Mouse (Mus musculus) Patski (cell line): ENCODE measurements around the gene Usp20. TPM values are rescaled to one million over a fixed set of nuclear protein-coding genes. Genes with fewer than 3 reads are reported as not detected.
A peak's percentile ranks its signal among the peaks of the same experiment; 100 is the strongest.
"Not testable (repeated sequence)": the region's sequence is repeated elsewhere in the genome, so short reads cannot be mapped to it uniquely, and the experiment has no call there.

ENCODE experiments used
- ATAC-seq: fragments of 100-300 bp; one replicate; pipeline ENCODE4 v1.8.0; 2021
- CTCF ChIA-PET: fragments of 350-600 bp; sonication (Branson Sonifier 250); formaldehyde crosslinking; loops from one replicate; lab custom pipeline; 2022; ENCODE audit warnings: inconsistent platforms; lab: Charles Lee
- POLR2A ChIA-PET: fragments of 350-600 bp; sonication (Branson Sonifier 250); formaldehyde crosslinking; loops from one replicate; lab custom pipeline; 2022; ENCODE audit warnings: antibody characterized with exemption, inconsistent platforms; lab: Charles Lee
- DNase-seq: peaks from one replicate; pipeline ENCODE4 v3.0.0-alpha.2; 2011; ENCODE audit warnings: low read depth, low spot score
- H3K27me3 ChIP-seq: fragments of 371-371 bp; one replicate; pipeline ENCODE4 v1.5.1; 2021
- CTCF ChIP-seq: fragments of 100-300 bp; IDR thresholded peaks from one replicate; pipeline ENCODE4 v1.5.1; 2021
- in situ Hi-C: fragments of 300-500 bp; cut with MboI; formaldehyde crosslinking; loops from 3 replicates; pipeline ENCODE4 v1.11.1; 2018; ENCODE audit warnings: low pct_unique_long_range_greater_than_20kb, mixed read lengths
- polyA plus RNA-seq: library from polyadenylated mRNA; unstranded; gene quantifications from one replicate; pipeline ENCODE4 v1.2.3, GENCODE M21; 2021

Gene Usp20
- 61.0 TPM for polyA plus RNA-seq

- TF ChIP-seq CTCF: no peak
- no peaks in the 10 kb centered on the region for H3K27me3 ChIP-seq
- in situ Hi-C loops: no loop called here
- DNase-seq (peak; percentile 99), ATAC-seq (peak; percentile 92)
- ChIA-PET CTCF (no interaction called here), POLR2A (interaction anchor here (1.6 kb wide), 1 partner anchor 14 kb away, joined by 3 read pairs; no protein-coding TSS in a partner anchor)
Observed at GRCm38 (mm10) chr2:30981790-30982513, at the start of gene Usp20, which contains the start of gene BC005624. Usp20 (plus strand) TSS chr2:30982279. BC005624 (minus strand) TSS chr2:30982201.

- CTCF ChIA-PET: interaction anchor here (1.2 to 2.3 kb wide), 3 partner anchors 9 to 14 kb away, joined by 3 to 8 read pairs (median 6); no protein-coding TSS in a partner anchor
- DNase-seq: no peak
- no peak for TF ChIP-seq CTCF
- no peaks in the 10 kb centered on the region for H3K27me3 ChIP-seq
- ATAC-seq: no peak
- in situ Hi-C loops: loop anchor here (5.0 to 25.0 kb wide), 5 partner anchors 41 to 496 kb away; no protein-coding TSS in a partner anchor
- POLR2A ChIA-PET: interaction anchor here (1.1 kb wide), 1 partner anchor 109 kb away, joined by 3 read pairs; no protein-coding TSS in a partner anchor
Observed at GRCm38 (mm10) chr2:30933032-30933431, 49.0 kb upstream of the Usp20 start.

- in situ Hi-C loops: loop anchor here (5.0 to 25.0 kb wide), 5 partner anchors 42 to 497 kb away; no protein-coding TSS in a partner anchor
Observed at GRCm38 (mm10) chr2:30933917-30934450, 48.1 kb upstream of the Usp20 start.

GRCm38 (mm10) chr2:30936808-30937207 is 45.3 kb upstream of the Usp20 start:
- ChIA-PET CTCF (no interaction called here), POLR2A (no interaction called here)
- TF ChIP-seq CTCF: no peak
- no peak for ATAC-seq
- H3K27me3 ChIP-seq: no peaks in the 10 kb centered on the region
- in situ Hi-C loops: loop anchor here (10.0 to 25.0 kb wide), 2 partner anchors 222 to 325 kb away; no protein-coding TSS in a partner anchor
- no peak for DNase-seq

More at GRCm38 (mm10) chr2:30933917-30934450, 48.1 kb upstream of the Usp20 start:
- ChIA-PET POLR2A (interaction anchor here (0.6 to 1.1 kb wide), 3 partner anchors 43 to 934 kb away, joined by 3 read pairs; no protein-coding TSS in a partner anchor), CTCF (interaction anchor here (0.8 to 2.3 kb wide), 10 partner anchors 9 to 139 kb away, joined by 3 to 8 read pairs (median 4); no protein-coding TSS in a partner anchor)
- no peak for DNase-seq
- TF ChIP-seq CTCF: no peak
- H3K27me3 ChIP-seq: no peaks in the 10 kb centered on the region
- no peak for ATAC-seq

- DNase-seq (no peak), ATAC-seq (no peak)
- H3K27me3 ChIP-seq: no peaks in the 10 kb centered on the region
- ChIA-PET CTCF (interaction anchor here (1.1 kb wide), 1 partner anchor 9 kb away, joined by 3 read pairs; the partner anchor contains the start of gene Ptges), POLR2A (no interaction called here)
- in situ Hi-C loops: loop anchor here (10.0 to 25.0 kb wide), 2 partner anchors 223 to 325 kb away; no protein-coding TSS in a partner anchor
- TF ChIP-seq CTCF: no peak
Observed at GRCm38 (mm10) chr2:30937731-30938130, 44.3 kb upstream of the Usp20 start.

- no peaks in the 10 kb centered on the region for H3K27me3 ChIP-seq
- DNase-seq: no peak
Observed at GRCm38 (mm10) chr2:30938574-30938991, 43.5 kb upstream of the Usp20 start.

GRCm38 (mm10) chr2:30941586-30941985 is 40.5 kb upstream of the Usp20 start:
- DNase-seq (no peak), ATAC-seq (no peak)
- CTCF ChIA-PET: interaction anchor here (1.0 kb wide), 1 partner anchor 9 kb away, joined by 3 read pairs; no protein-coding TSS in a partner anchor
- no peak for TF ChIP-seq CTCF
- POLR2A ChIA-PET: no interaction called here
- H3K27me3 ChIP-seq: no peaks in the 10 kb centered on the region
- in situ Hi-C loops: loop anchor here (25.0 kb wide), 1 partner anchor 329 kb away; no protein-coding TSS in a partner anchor

More at GRCm38 (mm10) chr2:30938574-30938991, 43.5 kb upstream of the Usp20 start:
- in situ Hi-C loops: loop anchor here (10.0 to 25.0 kb wide), 2 partner anchors 224 to 326 kb away; no protein-coding TSS in a partner anchor
- no peak for ATAC-seq
- CTCF ChIA-PET: interaction anchor here (1.1 to 1.6 kb wide), 2 partner anchors 9 to 26 kb away, joined by 3 to 4 read pairs; partner anchors contain the start of gene Ptges
- no peak for TF ChIP-seq CTCF
- POLR2A ChIA-PET: no interaction called here

GRCm38 (mm10) chr2:30942116-30942515 is 40.0 kb upstream of the Usp20 start:
- DNase-seq, H3K27me3 ChIP-seq, ATAC-seq, POLR2A ChIA-PET: not testable (repeated sequence)
- CTCF ChIA-PET: interaction anchor here (1.4 to 1.9 kb wide), 3 partner anchors 8 to 13 kb away, joined by 3 to 8 read pairs (median 5); no protein-coding TSS in a partner anchor
- in situ Hi-C loops: loop anchor here (25.0 kb wide), 1 partner anchor 330 kb away; no protein-coding TSS in a partner anchor

- ATAC-seq: no peak
- TF ChIP-seq CTCF: peak; percentile 88
- no peak for DNase-seq
- ChIA-PET POLR2A (no interaction called here), CTCF (interaction anchor here (0.8 to 1.9 kb wide), 5 partner anchors 8 to 96 kb away, joined by 3 to 8 read pairs (median 5); partner anchors contain the start of gene Tor1b)
- in situ Hi-C loops: loop anchor here (25.0 kb wide), 1 partner anchor 330 kb away; no protein-coding TSS in a partner anchor
- no peaks in the 10 kb centered on the region for H3K27me3 ChIP-seq
Observed at GRCm38 (mm10) chr2:30942603-30943011, 39.5 kb upstream of the Usp20 start.

GRCm38 (mm10) chr2:30952457-30952823 is 29.6 kb upstream of the Usp20 start:
- POLR2A ChIA-PET: interaction anchor here (0.6 to 1.4 kb wide), 2 partner anchors 10 to 266 kb away, joined by 3 read pairs; no protein-coding TSS in a partner anchor
- no peak for DNase-seq
- ATAC-seq: no peak
- CTCF ChIA-PET: interaction anchor here (1.6 kb wide), 1 partner anchor 9 kb away, joined by 6 read pairs; no protein-coding TSS in a partner anchor
- in situ Hi-C loops: no loop called here
- no peaks in the 10 kb centered on the region for H3K27me3 ChIP-seq
- no peak for TF ChIP-seq CTCF
